Mouse (Mus musculus): ENCODE results near the gene Stab2. TPM values are rescaled to one million over a fixed set of nuclear protein-coding genes. Genes with fewer than 3 reads are reported as not detected.
A peak's percentile ranks its signal among the peaks of the same experiment; 100 is the strongest.

The Stab2 gene
- polyA plus RNA-seq, 1 experiment, result 9.3 TPM

DNA sequence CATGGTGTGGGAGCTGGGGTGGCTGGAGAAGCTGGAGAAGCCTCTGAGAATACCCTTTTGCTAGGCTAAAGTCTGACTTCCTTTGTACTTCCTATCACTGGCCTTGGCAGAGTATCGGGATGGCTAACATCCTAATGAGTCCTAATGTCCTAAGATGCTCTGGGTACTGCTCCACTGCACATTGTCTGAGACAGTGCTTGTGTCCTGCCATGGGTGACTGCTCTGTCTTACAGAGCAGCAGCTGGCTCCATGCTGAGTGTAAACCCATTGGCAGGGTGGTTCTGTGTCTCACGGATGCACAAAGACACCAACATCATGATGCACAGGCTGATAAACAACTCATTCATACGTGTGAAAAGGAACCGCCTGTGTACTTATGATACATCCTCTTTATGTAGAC lies 158.7 kb downstream of the Stab2 start:
- TF ChIP-seq POLR2A (IDR thresholded peaks at IDR 0.05; ENCODE audit: borderline replicate concordance, control insufficient read depth, low read depth, low read length) (no peak), CTCF (IDR thresholded peaks at IDR 0.05; ENCODE audit: control insufficient read depth, insufficient read depth, low read length) (no peak)
- no peaks in the 10 kb centered on the region for H3K4me1 ChIP-seq (ENCODE audit: control insufficient read depth, insufficient read depth, low read length)
- no peak overlapping the region for H3K4me3 ChIP-seq (replicated peaks; ENCODE audit: control insufficient read depth, low read depth, low read length)
- no peak overlapping the region for H3K27ac ChIP-seq (ENCODE audit: control insufficient read depth, insufficient read depth, low read depth, low read length, poor library complexity)
- WGBS, result 75% methylated on average over 4 of the region's 4 CpGs

GRCm38 (mm10) chr10:86846926-86847467 lies 160.8 kb downstream of the Stab2 start:
- WGBS, result 71% methylated on average over 9 of the region's 9 CpGs
- H3K27ac ChIP-seq (ENCODE audit: control insufficient read depth, insufficient read depth, low read depth, low read length, poor library complexity), result no peak overlapping the region
- H3K4me1 ChIP-seq (ENCODE audit: control insufficient read depth, insufficient read depth, low read length), result no peaks in the 10 kb centered on the region
- TF ChIP-seq POLR2A (IDR thresholded peaks at IDR 0.05; ENCODE audit: borderline replicate concordance, control insufficient read depth, low read depth, low read length), result no peak
- TF ChIP-seq CTCF (IDR thresholded peaks at IDR 0.05; ENCODE audit: control insufficient read depth, insufficient read depth, low read length), result no peak
- no peak overlapping the region for H3K4me3 ChIP-seq (replicated peaks; ENCODE audit: control insufficient read depth, low read depth, low read length)

- H3K4me3 ChIP-seq (replicated peaks; ENCODE audit: control insufficient read depth, low read depth, low read length), result no peak overlapping the region
- no peaks in the 10 kb centered on the region for H3K4me1 ChIP-seq (ENCODE audit: control insufficient read depth, insufficient read depth, low read length)
- no peak for TF ChIP-seq POLR2A (IDR thresholded peaks at IDR 0.05; ENCODE audit: borderline replicate concordance, control insufficient read depth, low read depth, low read length)
- TF ChIP-seq CTCF (IDR thresholded peaks at IDR 0.05; ENCODE audit: control insufficient read depth, insufficient read depth, low read length), result no peak
- 83% methylated on average over 5 of the region's 5 CpGs for WGBS
- H3K27ac ChIP-seq (ENCODE audit: control insufficient read depth, insufficient read depth, low read depth, low read length, poor library complexity), result no peak overlapping the region
Observed at GRCm38 (mm10) chr10:86842659-86843058, 165.2 kb downstream of the Stab2 start.

GRCm38 (mm10) chr10:86838827-86839226 lies 169.0 kb downstream of the Stab2 start:
- no peak overlapping the region for H3K4me3 ChIP-seq (replicated peaks; ENCODE audit: control insufficient read depth, low read depth, low read length)
- 83% methylated on average over 6 of the region's 6 CpGs for WGBS
- TF ChIP-seq POLR2A (IDR thresholded peaks at IDR 0.05; ENCODE audit: borderline replicate concordance, control insufficient read depth, low read depth, low read length) (no peak), CTCF (IDR thresholded peaks at IDR 0.05; ENCODE audit: control insufficient read depth, insufficient read depth, low read length) (no peak)
- no peaks in the 10 kb centered on the region for H3K4me1 ChIP-seq (ENCODE audit: control insufficient read depth, insufficient read depth, low read length)
- no peak overlapping the region for H3K27ac ChIP-seq (ENCODE audit: control insufficient read depth, insufficient read depth, low read depth, low read length, poor library complexity)

DNA sequence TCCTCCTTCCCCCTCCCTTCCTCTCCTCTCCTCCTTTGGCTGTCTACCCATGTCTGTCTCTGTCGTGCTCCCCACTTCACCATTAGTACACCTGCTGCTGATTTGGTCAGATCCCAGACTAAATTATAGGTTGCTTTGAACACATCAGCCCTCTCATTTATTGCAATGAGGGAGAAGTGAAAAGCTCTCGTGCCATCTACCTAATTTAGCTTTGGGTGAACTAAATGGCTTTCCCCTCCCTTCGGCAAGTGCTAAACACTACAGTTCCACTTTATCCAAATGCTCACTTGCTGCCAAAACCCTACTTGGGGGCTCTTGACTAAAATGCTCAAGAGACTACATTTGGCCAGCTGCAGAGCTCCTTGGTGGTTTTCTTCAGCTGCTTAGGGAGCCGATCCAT lies 171.0 kb downstream of the Stab2 start:
- Histone ChIP-seq H3K27ac (ENCODE audit: control insufficient read depth, insufficient read depth, low read depth, low read length, poor library complexity) (no peak overlapping the region), H3K4me3 (replicated peaks; ENCODE audit: control insufficient read depth, low read depth, low read length) (no peak overlapping the region), H3K4me1 (ENCODE audit: control insufficient read depth, insufficient read depth, low read length) (no peaks in the 10 kb centered on the region)
- 80% methylated on average over 4 of the region's 4 CpGs for WGBS
- TF ChIP-seq POLR2A (IDR thresholded peaks at IDR 0.05; ENCODE audit: borderline replicate concordance, control insufficient read depth, low read depth, low read length) (no peak), CTCF (IDR thresholded peaks at IDR 0.05; ENCODE audit: control insufficient read depth, insufficient read depth, low read length) (no peak)

DNA sequence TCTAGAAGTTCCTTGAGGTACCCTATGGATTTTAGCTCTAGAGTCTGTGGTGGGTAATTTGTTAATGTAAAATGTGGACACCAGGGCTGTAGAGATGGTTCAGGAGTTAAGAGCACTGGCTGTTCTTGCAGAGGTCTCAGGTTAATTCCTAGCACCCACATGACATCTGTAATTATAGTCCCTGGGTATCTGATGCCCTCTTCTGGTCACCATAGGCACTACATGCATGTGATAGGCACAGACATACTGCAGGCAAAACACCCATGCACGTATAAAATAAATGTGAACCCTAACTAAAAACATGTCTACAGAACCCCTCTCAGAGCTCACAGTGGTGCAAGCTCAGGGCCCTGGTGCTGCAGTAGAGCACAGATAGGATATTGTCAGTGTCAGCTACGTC lies 178.3 kb downstream of the Stab2 start:
- 87% methylated on average over 2 of the region's 2 CpGs for WGBS
- Histone ChIP-seq H3K27ac (ENCODE audit: control insufficient read depth, insufficient read depth, low read depth, low read length, poor library complexity) (no peak overlapping the region), H3K4me3 (replicated peaks; ENCODE audit: control insufficient read depth, low read depth, low read length) (no peak overlapping the region), H3K4me1 (ENCODE audit: control insufficient read depth, insufficient read depth, low read length) (peaks cover 5% of the 10 kb centered on the region)
- TF ChIP-seq CTCF (IDR thresholded peaks at IDR 0.05; ENCODE audit: control insufficient read depth, insufficient read depth, low read length) (peak; percentile 17; the same call in 1 of the 2 replicates), POLR2A (IDR thresholded peaks at IDR 0.05; ENCODE audit: borderline replicate concordance, control insufficient read depth, low read depth, low read length) (no peak)

DNA sequence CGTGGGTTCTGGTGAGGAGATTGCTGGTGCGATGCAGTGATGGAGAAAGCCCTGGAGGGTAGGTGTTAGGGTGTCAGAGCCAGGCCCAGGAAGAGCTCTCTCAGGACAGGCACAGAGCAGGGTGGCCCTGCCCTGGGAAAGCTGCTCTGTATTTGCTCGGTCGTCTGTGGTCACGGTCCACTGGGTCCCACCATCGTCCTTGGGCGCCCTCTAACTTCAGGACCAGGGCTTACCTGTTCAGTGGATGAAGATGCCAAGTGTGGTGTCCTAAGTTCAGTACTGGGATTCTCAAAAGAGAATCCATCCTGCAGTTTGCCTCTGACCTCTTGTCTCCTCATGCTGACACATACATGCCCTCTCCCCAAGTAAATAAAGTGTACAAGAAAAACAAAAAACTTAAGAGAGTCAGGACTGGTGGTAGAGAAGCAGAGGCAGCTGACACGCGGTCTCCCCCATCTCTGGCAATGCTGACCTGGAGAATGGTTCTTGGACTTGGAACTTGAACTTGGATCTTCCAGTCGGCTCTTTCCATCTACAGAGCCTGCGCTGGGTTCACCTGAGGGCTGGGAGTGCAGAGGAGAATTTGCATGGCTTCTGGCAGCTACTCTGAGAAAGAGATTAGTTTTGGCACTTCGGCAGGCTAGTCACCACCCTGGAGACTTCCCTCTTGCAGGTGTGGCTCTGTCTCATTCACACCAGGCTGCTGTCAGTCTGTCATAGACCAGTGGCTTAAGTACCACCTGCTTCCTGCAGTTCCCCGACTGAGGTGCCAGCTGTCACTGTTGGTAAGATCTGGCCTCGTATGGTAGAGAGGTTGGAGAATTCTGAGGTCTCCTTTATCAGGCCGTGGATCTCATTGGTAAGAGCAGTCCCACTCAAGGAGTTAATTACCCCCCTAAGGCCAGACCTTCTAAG lies 179.3 kb downstream of the Stab2 start:
- H3K27ac ChIP-seq (ENCODE audit: control insufficient read depth, insufficient read depth, low read depth, low read length, poor library complexity), result peak overlapping the region; percentile 45; the same call in 1 of the 2 replicates
- WGBS, result 60% methylated on average over 15 of the region's 15 CpGs
- TF ChIP-seq POLR2A (IDR thresholded peaks at IDR 0.05; ENCODE audit: borderline replicate concordance, control insufficient read depth, low read depth, low read length) (no peak), CTCF (IDR thresholded peaks at IDR 0.05; ENCODE audit: control insufficient read depth, insufficient read depth, low read length) (peak; percentile 18; the same call in 1 of the 2 replicates)
- peaks cover 5% of the 10 kb centered on the region for H3K4me1 ChIP-seq (ENCODE audit: control insufficient read depth, insufficient read depth, low read length)
- no peak overlapping the region for H3K4me3 ChIP-seq (replicated peaks; ENCODE audit: control insufficient read depth, low read depth, low read length)

DNA sequence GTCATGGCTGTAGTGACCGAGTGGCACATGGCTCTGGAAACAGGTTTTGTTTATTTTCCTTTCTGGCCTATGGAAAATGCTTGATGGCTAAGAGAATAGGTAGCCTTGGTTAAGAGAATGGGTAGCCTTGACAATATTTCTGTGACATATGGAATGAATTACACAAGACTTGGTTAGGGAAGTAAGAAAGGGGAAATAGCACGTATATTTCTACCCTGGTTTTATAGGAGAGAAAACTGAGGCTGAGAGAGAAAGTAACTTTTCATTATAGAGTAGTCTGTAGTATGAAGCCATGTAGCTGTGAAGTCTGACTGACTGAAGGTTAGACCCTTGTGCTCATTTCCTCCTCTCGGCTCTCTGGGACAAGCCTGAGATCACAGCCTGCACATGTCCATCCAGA lies 180.9 kb downstream of the Stab2 start:
- 52% methylated on average over 3 of the region's 3 CpGs for WGBS

More for the DNA sequence above, 180.9 kb downstream of the Stab2 start:
- H3K27ac ChIP-seq (ENCODE audit: control insufficient read depth, insufficient read depth, low read depth, low read length, poor library complexity), result no peak overlapping the region
- peaks cover 5% of the 10 kb centered on the region for H3K4me1 ChIP-seq (ENCODE audit: control insufficient read depth, insufficient read depth, low read length)
- no peak overlapping the region for H3K4me3 ChIP-seq (replicated peaks; ENCODE audit: control insufficient read depth, low read depth, low read length)
- TF ChIP-seq CTCF (IDR thresholded peaks at IDR 0.05; ENCODE audit: control insufficient read depth, insufficient read depth, low read length) (no peak), POLR2A (IDR thresholded peaks at IDR 0.05; ENCODE audit: borderline replicate concordance, control insufficient read depth, low read depth, low read length) (no peak)

All from bone marrow, adult 2 months (tissue).